Mouse (Mus musculus): Measurements from ENCODE around the gene Sept9. TPM values are rescaled to one million over a fixed set of nuclear protein-coding genes. Genes with fewer than 3 reads are reported as not detected.

Sept9 gene
- polyA plus RNA-seq, 1 experiment from 2014 or later = 44.1 TPM

DNA sequence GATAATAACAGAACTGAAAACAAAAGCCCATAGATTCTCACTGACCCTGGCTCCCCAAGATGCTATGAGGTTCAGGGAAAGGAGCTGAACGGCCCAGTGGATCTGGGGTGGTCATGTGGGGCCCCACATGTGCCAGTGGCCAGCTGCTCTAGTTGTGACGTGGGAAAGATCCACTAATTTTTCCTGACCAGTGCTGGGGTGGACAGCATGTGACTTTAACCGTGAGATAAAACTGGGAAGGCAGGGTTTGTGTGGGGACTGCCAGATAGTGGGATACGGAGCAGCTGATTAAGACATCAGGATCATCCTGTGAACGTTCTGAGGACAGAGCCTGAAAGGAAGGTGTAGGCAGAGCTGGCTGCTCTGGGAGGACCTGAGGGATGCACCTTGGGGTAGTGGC lies 48.1 kb downstream of the Sept9 start:
- no peaks in the 10 kb centered on the region for H3K9me3 ChIP-seq (replicated peaks)
- no peaks in the 10 kb centered on the region for H3K36me3 ChIP-seq
- DNase-seq = no peak
- no peak for ATAC-seq (ENCODE audit: low read depth)
- H3K4me2 ChIP-seq = no peak overlapping the region
- no peak overlapping the region for H3K27ac ChIP-seq
- H3K4me1 ChIP-seq (replicated peaks) = peaks cover 54% of the 10 kb centered on the region
- H3K9ac ChIP-seq = no peak overlapping the region
- 53% methylated on average over 5 of the region's 5 CpGs for WGBS (ENCODE audit: insufficient replicate concordance)
- H3K27me3 ChIP-seq = no peaks in the 10 kb centered on the region
- H3K4me3 ChIP-seq (replicated peaks) = no peak overlapping the region

GRCm38 (mm10) chr11:117248734-117249248 lies 49.3 kb downstream of the Sept9 start:
- H3K4me3 ChIP-seq (replicated peaks) = no peak overlapping the region
- H3K4me1 ChIP-seq (replicated peaks) = peaks cover 53% of the 10 kb centered on the region
- H3K36me3 ChIP-seq = no peaks in the 10 kb centered on the region
- DNase-seq = no peak
- no peak overlapping the region for H3K9ac ChIP-seq
- H3K9me3 ChIP-seq (replicated peaks) = no peaks in the 10 kb centered on the region
- no peaks in the 10 kb centered on the region for H3K27me3 ChIP-seq
- WGBS (ENCODE audit: insufficient replicate concordance) = 43% methylated on average over 11 of the region's 11 CpGs
- no peak for ATAC-seq (ENCODE audit: low read depth)
- H3K4me2 ChIP-seq = no peak overlapping the region
- no peak overlapping the region for H3K27ac ChIP-seq

- H3K36me3 ChIP-seq = no peaks in the 10 kb centered on the region
- no peak for ATAC-seq (ENCODE audit: low read depth)
- H3K9me3 ChIP-seq (replicated peaks) = no peaks in the 10 kb centered on the region
- H3K27ac ChIP-seq = no peak overlapping the region
- peaks cover 54% of the 10 kb centered on the region for H3K4me1 ChIP-seq (replicated peaks)
- H3K27me3 ChIP-seq = no peaks in the 10 kb centered on the region
- no peak overlapping the region for H3K4me2 ChIP-seq
- H3K4me3 ChIP-seq (replicated peaks) = no peak overlapping the region
- DNase-seq = no peak
- WGBS (ENCODE audit: insufficient replicate concordance) = 59% methylated on average over 18 of the region's 18 CpGs
- H3K9ac ChIP-seq = no peak overlapping the region
Measured at GRCm38 (mm10) chr11:117249282-117249984, 50.0 kb downstream of the Sept9 start.

DNA sequence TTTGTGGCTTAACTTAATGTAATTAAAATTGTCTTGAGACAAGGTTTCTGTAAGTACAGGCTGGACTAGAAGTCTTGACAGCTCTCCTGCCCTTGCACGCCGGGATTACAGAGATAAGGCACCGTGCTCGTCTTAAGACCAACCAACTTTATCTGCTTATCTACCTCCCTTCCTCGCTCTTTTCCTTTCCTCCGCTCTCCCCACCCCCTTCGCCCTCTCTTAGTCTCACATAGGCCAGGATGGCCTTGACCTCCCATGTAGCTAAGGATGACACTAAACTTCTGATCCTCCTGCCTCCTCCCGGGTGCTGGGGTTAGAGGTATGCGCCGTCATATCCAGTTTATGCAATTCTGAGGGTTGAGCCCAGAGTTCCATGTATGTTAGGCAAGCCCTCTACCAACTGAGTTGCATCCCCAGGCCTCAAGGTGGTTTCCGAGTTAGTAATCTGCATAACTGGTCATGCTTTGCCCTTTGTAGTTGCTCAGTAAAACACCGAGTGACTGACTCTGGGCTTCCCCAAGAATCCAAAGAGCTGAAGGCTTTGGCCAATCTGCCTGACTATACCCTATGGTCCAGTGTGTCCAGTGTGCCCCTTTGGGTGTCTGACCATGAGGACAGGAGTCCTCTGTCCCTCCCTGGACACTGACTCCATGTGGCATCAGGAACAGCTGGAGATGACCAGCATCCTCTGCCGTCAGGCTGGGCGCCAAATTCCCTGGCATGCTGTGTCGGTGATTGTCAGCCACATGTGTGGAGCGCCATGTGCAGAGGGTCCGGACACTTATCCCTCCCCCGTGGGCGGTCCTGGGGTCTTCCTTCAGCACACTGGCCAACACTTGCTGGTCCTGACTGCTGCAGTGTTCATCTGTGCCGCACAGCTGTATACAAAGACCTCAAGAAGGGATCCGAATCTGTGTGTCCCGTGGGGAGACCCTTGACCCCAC lies 50.8 kb downstream of the Sept9 start:
- Histone ChIP-seq H3K4me3 (replicated peaks) (no peak overlapping the region), H3K27ac (no peak overlapping the region), H3K4me1 (replicated peaks) (peaks cover 59% of the 10 kb centered on the region), H3K9ac (no peak overlapping the region), H3K9me3 (replicated peaks) (no peaks in the 10 kb centered on the region), H3K27me3 (no peaks in the 10 kb centered on the region), H3K4me2 (no peak overlapping the region), H3K36me3 (no peaks in the 10 kb centered on the region)
- ATAC-seq (ENCODE audit: low read depth) (no peak), DNase-seq (no peak)
- WGBS (ENCODE audit: insufficient replicate concordance) = 55% methylated on average over 22 of the region's 22 CpGs

DNA sequence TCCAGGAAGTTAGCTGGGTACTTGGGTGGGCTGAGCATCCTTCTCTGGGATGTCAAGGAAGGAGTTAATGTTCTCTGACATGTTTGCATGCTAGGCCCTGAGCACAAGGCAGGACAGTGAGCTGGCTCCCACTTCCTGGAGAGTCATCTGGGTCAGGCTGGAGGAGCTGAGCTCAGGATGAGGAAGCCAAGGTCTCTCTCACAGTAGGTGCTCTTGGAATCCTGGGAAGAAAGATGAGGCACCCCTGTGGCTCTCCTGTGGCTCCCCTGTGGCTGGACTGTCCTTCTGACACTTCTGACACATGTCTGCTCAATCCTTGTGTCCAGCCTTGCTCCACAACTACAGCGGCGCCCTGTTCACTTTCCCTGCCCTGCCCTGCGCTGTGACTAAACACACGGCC lies 52.3 kb downstream of the Sept9 start:
- peaks cover 50% of the 10 kb centered on the region for H3K4me1 ChIP-seq (replicated peaks)

GRCm38 (mm10) chr11:117252846-117253245 lies 53.4 kb downstream of the Sept9 start:
- 0 out of 2 replicates have a peak, but pooled peaks cover 2% of the 10 kb centered on the region for H3K36me3 ChIP-seq
- no peak overlapping the region for H3K9ac ChIP-seq
- H3K9me3 ChIP-seq (replicated peaks) = no peaks in the 10 kb centered on the region
- 73% methylated on average over 13 of the region's 13 CpGs for WGBS (ENCODE audit: insufficient replicate concordance)
- ATAC-seq (ENCODE audit: low read depth) (no peak), DNase-seq (no peak)
- H3K27ac ChIP-seq = no peak overlapping the region
- peaks cover 43% of the 10 kb centered on the region for H3K4me1 ChIP-seq (replicated peaks)
- no peak overlapping the region for H3K4me3 ChIP-seq (replicated peaks)
- no peaks in the 10 kb centered on the region for H3K27me3 ChIP-seq
- no peak overlapping the region for H3K4me2 ChIP-seq

More for the DNA sequence above, 52.3 kb downstream of the Sept9 start:
- H3K36me3 ChIP-seq = no peaks in the 10 kb centered on the region
- H3K27ac ChIP-seq = no peak overlapping the region
- no peak overlapping the region for H3K4me2 ChIP-seq
- DNase-seq = no peak
- 81% methylated on average over 4 of the region's 4 CpGs for WGBS (ENCODE audit: insufficient replicate concordance)
- no peak overlapping the region for H3K4me3 ChIP-seq (replicated peaks)
- H3K27me3 ChIP-seq = no peaks in the 10 kb centered on the region
- no peak overlapping the region for H3K9ac ChIP-seq
- no peaks in the 10 kb centered on the region for H3K9me3 ChIP-seq (replicated peaks)
- no peak for ATAC-seq (ENCODE audit: low read depth)

GRCm38 (mm10) chr11:117254161-117255107 lies 55.0 kb downstream of the Sept9 start:
- H3K27ac ChIP-seq = no peak overlapping the region

GRCm38 (mm10) chr11:117255108-117255489 lies 55.6 kb downstream of the Sept9 start:
- Histone ChIP-seq H3K27me3 (no peaks in the 10 kb centered on the region), H3K4me1 (replicated peaks) (peaks cover 21% of the 10 kb centered on the region), H3K36me3 (0 out of 2 replicates have a peak, but pooled peaks cover 2% of the 10 kb centered on the region), H3K27ac (no peak overlapping the region), H3K4me3 (replicated peaks) (no peak overlapping the region), H3K4me2 (no peak overlapping the region), H3K9me3 (replicated peaks) (no peaks in the 10 kb centered on the region), H3K9ac (no peak overlapping the region)
- 41% methylated on average over 3 of the region's 3 CpGs for WGBS (ENCODE audit: insufficient replicate concordance)
- DNase-seq (no peak), ATAC-seq (ENCODE audit: low read depth) (no peak)

More at GRCm38 (mm10) chr11:117254161-117255107, 55.0 kb downstream of the Sept9 start:
- DNase-seq (no peak), ATAC-seq (ENCODE audit: low read depth) (no peak)
- WGBS (ENCODE audit: insufficient replicate concordance) = 72% methylated on average over 18 of the region's 18 CpGs
- Histone ChIP-seq H3K4me1 (replicated peaks) (peaks cover 28% of the 10 kb centered on the region), H3K4me3 (replicated peaks) (no peak overlapping the region), H3K36me3 (0 out of 2 replicates have a peak, but pooled peaks cover 2% of the 10 kb centered on the region), H3K27me3 (no peaks in the 10 kb centered on the region), H3K9ac (no peak overlapping the region), H3K9me3 (replicated peaks) (no peaks in the 10 kb centered on the region), H3K4me2 (no peak overlapping the region)

- ATAC-seq (ENCODE audit: low read depth) = no peak
- 70% methylated on average over 9 of the region's 9 CpGs for WGBS (ENCODE audit: insufficient replicate concordance)
Measured at GRCm38 (mm10) chr11:117256088-117256487, 56.6 kb downstream of the Sept9 start.

GRCm38 (mm10) chr11:117256840-117257239 lies 57.4 kb downstream of the Sept9 start:
- no peak overlapping the region for H3K4me2 ChIP-seq
- DNase-seq (no peak), ATAC-seq (ENCODE audit: low read depth) (no peak)
- no peaks in the 10 kb centered on the region for H3K27me3 ChIP-seq
- WGBS (ENCODE audit: insufficient replicate concordance) = 74% methylated on average over 6 of the region's 6 CpGs
- no peak overlapping the region for H3K27ac ChIP-seq
- H3K9ac ChIP-seq = no peak overlapping the region
- H3K9me3 ChIP-seq (replicated peaks) = no peaks in the 10 kb centered on the region
- H3K4me3 ChIP-seq (replicated peaks) = no peak overlapping the region
- H3K4me1 ChIP-seq (replicated peaks) = peaks cover 6% of the 10 kb centered on the region; the same call in 1 of the 2 replicates
- 0 out of 2 replicates have a peak, but pooled peaks cover 2% of the 10 kb centered on the region for H3K36me3 ChIP-seq

More at GRCm38 (mm10) chr11:117256088-117256487, 56.6 kb downstream of the Sept9 start:
- Histone ChIP-seq H3K4me1 (replicated peaks) (peaks cover 11% of the 10 kb centered on the region; the same call in 1 of the 2 replicates), H3K27me3 (no peaks in the 10 kb centered on the region), H3K9ac (no peak overlapping the region), H3K36me3 (0 out of 2 replicates have a peak, but pooled peaks cover 2% of the 10 kb centered on the region), H3K4me2 (no peak overlapping the region), H3K9me3 (replicated peaks) (no peaks in the 10 kb centered on the region), H3K4me3 (replicated peaks) (no peak overlapping the region), H3K27ac (no peak overlapping the region)
- no peak for DNase-seq
